28 mouse cellular contexts compared by ENCODE assay signal in the genomic region with DNA sequence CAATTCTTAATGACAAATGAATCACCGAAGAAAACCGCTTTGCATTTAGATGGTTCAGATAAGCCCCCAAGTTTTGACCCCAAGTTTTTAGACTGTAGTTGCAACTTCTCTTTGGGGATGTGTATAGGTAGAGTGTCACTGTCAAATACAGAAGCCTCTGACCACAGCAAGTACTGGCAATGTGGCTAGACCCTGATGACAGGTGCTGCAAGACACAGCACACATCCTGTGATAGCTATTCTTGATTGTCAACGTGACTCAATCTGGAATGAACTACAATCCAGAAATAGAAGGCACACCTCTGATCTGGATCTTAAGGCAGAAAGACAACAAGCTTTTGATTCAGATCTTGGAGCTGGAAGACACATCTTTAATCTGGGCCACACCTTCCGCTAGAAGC.
"Had no signal": no experiment of that assay in that cellular context is flagged by ENCODE, and none has a peak within 500 bp of the region (broad histone marks: within the 10 kb centered on the region; RNA-seq: fewer than 3 reads in every experiment).

No protein-coding gene starts in this region.

- H3K27ac ChIP-seq: left cerebral cortex, adult 2 months; limb, embryonic 10.5 days; limb, embryonic 12.5 days; limb, embryonic 13.5 days; limb, embryonic 15.5 days; liver, embryonic 12.5 days; liver, embryonic 13.5 days; liver, embryonic 14.5 days; liver, embryonic 15.5 days; lung, embryonic 15.5 days; macrophage; midbrain, embryonic 10.5 days; midbrain, embryonic 12.5 days; midbrain, embryonic 13.5 days; midbrain, embryonic 15.5 days; neural tube, embryonic 12.5 days had no signal

- H3K4me3 ChIP-seq: left cerebral cortex, adult 2 months; limb, embryonic 10.5 days; limb, embryonic 12.5 days; limb, embryonic 13.5 days; limb, embryonic 15.5 days; liver, embryonic 12.5 days; liver, embryonic 13.5 days; liver, embryonic 15.5 days; lung, embryonic 15.5 days; megakaryocyte, embryonic 14.5 days; midbrain, embryonic 10.5 days; midbrain, embryonic 12.5 days; midbrain, embryonic 13.5 days; midbrain, embryonic 15.5 days; neural tube, embryonic 12.5 days had no signal

- H3K4me2 ChIP-seq: limb, embryonic 12.5 days; limb, embryonic 13.5 days; limb, embryonic 15.5 days; liver, embryonic 11.5 days; liver, embryonic 12.5 days; liver, embryonic 13.5 days; liver, embryonic 15.5 days; lung, embryonic 14.5 days; lung, embryonic 15.5 days; midbrain, embryonic 12.5 days; midbrain, embryonic 13.5 days; midbrain, embryonic 15.5 days; neural tube, embryonic 12.5 days had no signal

- H3K36me3 ChIP-seq: limb, embryonic 10.5 days; limb, embryonic 12.5 days; limb, embryonic 13.5 days; limb, embryonic 15.5 days; liver, embryonic 12.5 days; liver, embryonic 13.5 days; liver, embryonic 15.5 days; lung, embryonic 15.5 days; midbrain, embryonic 10.5 days; midbrain, embryonic 12.5 days; midbrain, embryonic 13.5 days; midbrain, embryonic 15.5 days; neural tube, embryonic 12.5 days had no signal

- DNase-seq: left cerebral cortex, postnatal 4 days; liver, embryonic 13.5 days; liver, postnatal 0 days; lung, adult 18-20 months; lung, adult 2 months; lung, embryonic 14.5 days; lung, postnatal 14 days; lung, postnatal 36 days; lung, postnatal 4 days had no signal

- H3K9ac ChIP-seq: limb, embryonic 12.5 days; limb, embryonic 13.5 days; limb, embryonic 15.5 days; liver, embryonic 12.5 days; liver, embryonic 13.5 days; liver, embryonic 14.5 days; liver, embryonic 15.5 days; liver, postnatal 0 days; lung, embryonic 14.5 days; lung, embryonic 15.5 days; midbrain, embryonic 12.5 days; midbrain, embryonic 13.5 days; midbrain, embryonic 15.5 days; neural tube, embryonic 12.5 days had no signal

- H3K4me1 ChIP-seq: limb, embryonic 10.5 days; limb, embryonic 12.5 days; limb, embryonic 13.5 days; limb, embryonic 15.5 days; lung, embryonic 15.5 days; megakaryocyte, embryonic 14.5 days; midbrain, embryonic 13.5 days; midbrain, embryonic 15.5 days had no signal

- H3K27me3 ChIP-seq: limb, embryonic 12.5 days; limb, embryonic 13.5 days; limb, embryonic 15.5 days; liver, embryonic 12.5 days; liver, embryonic 13.5 days; liver, embryonic 15.5 days; lung, embryonic 15.5 days; megakaryocyte, embryonic 14.5 days; midbrain, embryonic 12.5 days; midbrain, embryonic 13.5 days; midbrain, embryonic 15.5 days; neural tube, embryonic 12.5 days had no signal

- H3K9me3 ChIP-seq: limb, embryonic 10.5 days; limb, embryonic 12.5 days; limb, embryonic 13.5 days; limb, embryonic 15.5 days; liver, embryonic 12.5 days; liver, embryonic 13.5 days; liver, embryonic 15.5 days; lung, embryonic 15.5 days; midbrain, embryonic 10.5 days; midbrain, embryonic 12.5 days; midbrain, embryonic 13.5 days; midbrain, embryonic 15.5 days; neural tube, embryonic 12.5 days had no signal

- ATAC-seq: liver, postnatal 0 days; lung, postnatal 0 days; midbrain, embryonic 13.5 days; midbrain, embryonic 15.5 days; midbrain, embryonic 16.5 days had no signal
